Mouse (Mus musculus): ENCODE measurements at regions not wholly inside any gene's neighbourhood (a gene's known extent, or its start where the extent isn't known, plus 50 kb on each side); places are given as distances from the start of the nearest gene placed in this dataset.

GRCm38 (mm10) chr12:77727766-77728165 lies 466.3 kb upstream of the Gm6657 start:
- Histone ChIP-seq H3K9me3 (ENCODE audit: control insufficient read depth) (no peaks in the 10 kb centered on the region), H3K4me2 (replicated peaks; ENCODE audit: low read depth) (no peak overlapping the region), H3K27me3 (replicated peaks; ENCODE audit: control insufficient read depth, insufficient read depth, low read length) (no peaks in the 10 kb centered on the region), H3K9ac (ENCODE audit: low read depth, low read length) (no peak overlapping the region), H3K4me1 (replicated peaks; ENCODE audit: control insufficient read depth, insufficient read depth, low read length) (no peaks in the 10 kb centered on the region), H3K36me3 (ENCODE audit: control insufficient read depth, insufficient read depth) (no peaks in the 10 kb centered on the region), H3K27ac (ENCODE audit: low read depth, low read length) (no peak overlapping the region), H3K4me3 (ENCODE audit: low read depth, low read length) (no peak overlapping the region)
- WGBS, result 34% methylated on average over 4 of the region's 4 CpGs
- no peak for ATAC-seq
- no peak for TF ChIP-seq CTCF (IDR thresholded peaks at IDR 0.05; ENCODE audit: low read depth)

- Histone ChIP-seq H3K27me3 (replicated peaks; ENCODE audit: control insufficient read depth, insufficient read depth, low read length) (no peaks in the 10 kb centered on the region), H3K27ac (ENCODE audit: low read depth, low read length) (no peak overlapping the region), H3K4me1 (replicated peaks; ENCODE audit: control insufficient read depth, insufficient read depth, low read length) (no peaks in the 10 kb centered on the region), H3K4me3 (ENCODE audit: low read depth, low read length) (no peak overlapping the region), H3K9me3 (ENCODE audit: control insufficient read depth) (no peaks in the 10 kb centered on the region), H3K4me2 (replicated peaks; ENCODE audit: low read depth) (no peak overlapping the region), H3K36me3 (ENCODE audit: control insufficient read depth, insufficient read depth) (no peaks in the 10 kb centered on the region), H3K9ac (ENCODE audit: low read depth, low read length) (no peak overlapping the region)
- 72% methylated on average over 6 of the region's 6 CpGs for WGBS
- TF ChIP-seq CTCF (IDR thresholded peaks at IDR 0.05; ENCODE audit: low read depth), result no peak
- ATAC-seq, result no peak
Observed at GRCm38 (mm10) chr12:77739047-77739760, 454.8 kb upstream of the Gm6657 start.

- no peaks in the 10 kb centered on the region for H3K36me3 ChIP-seq (ENCODE audit: control insufficient read depth, insufficient read depth)
- no peak for TF ChIP-seq CTCF (IDR thresholded peaks at IDR 0.05; ENCODE audit: low read depth)
- no peaks in the 10 kb centered on the region for H3K27me3 ChIP-seq (replicated peaks; ENCODE audit: control insufficient read depth, insufficient read depth, low read length)
- H3K9me3 ChIP-seq (ENCODE audit: control insufficient read depth), result no peaks in the 10 kb centered on the region
- no peak overlapping the region for H3K9ac ChIP-seq (ENCODE audit: low read depth, low read length)
- no peak overlapping the region for H3K4me2 ChIP-seq (replicated peaks; ENCODE audit: low read depth)
- no peak for ATAC-seq
- no peaks in the 10 kb centered on the region for H3K4me1 ChIP-seq (replicated peaks; ENCODE audit: control insufficient read depth, insufficient read depth, low read length)
- H3K4me3 ChIP-seq (ENCODE audit: low read depth, low read length), result no peak overlapping the region
- WGBS, result 55% methylated on average over 3 of the region's 3 CpGs
- no peak overlapping the region for H3K27ac ChIP-seq (ENCODE audit: low read depth, low read length)
Observed at GRCm38 (mm10) chr12:77742716-77743115, 451.3 kb upstream of the Gm6657 start.

GRCm38 (mm10) chr12:77749438-77750007 lies 444.5 kb upstream of the Gm6657 start:
- H3K36me3 ChIP-seq (ENCODE audit: control insufficient read depth, insufficient read depth), result no peaks in the 10 kb centered on the region
- no peak for ATAC-seq
- 80% methylated on average over 3 of the region's 3 CpGs for WGBS

GRCm38 (mm10) chr12:77752181-77752580 lies 441.9 kb upstream of the Gm6657 start:
- H3K4me2 ChIP-seq (replicated peaks; ENCODE audit: low read depth), result no peak overlapping the region
- H3K9me3 ChIP-seq (ENCODE audit: control insufficient read depth), result no peaks in the 10 kb centered on the region
- no peaks in the 10 kb centered on the region for H3K27me3 ChIP-seq (replicated peaks; ENCODE audit: control insufficient read depth, insufficient read depth, low read length)
- H3K4me1 ChIP-seq (replicated peaks; ENCODE audit: control insufficient read depth, insufficient read depth, low read length), result no peaks in the 10 kb centered on the region
- H3K4me3 ChIP-seq (ENCODE audit: low read depth, low read length), result no peak overlapping the region
- WGBS, result 86% methylated on average over 5 of the region's 5 CpGs
- ATAC-seq, result no peak
- H3K36me3 ChIP-seq (ENCODE audit: control insufficient read depth, insufficient read depth), result no peaks in the 10 kb centered on the region
- H3K9ac ChIP-seq (ENCODE audit: low read depth, low read length), result no peak overlapping the region
- no peak overlapping the region for H3K27ac ChIP-seq (ENCODE audit: low read depth, low read length)
- no peak for TF ChIP-seq CTCF (IDR thresholded peaks at IDR 0.05; ENCODE audit: low read depth)

More at GRCm38 (mm10) chr12:77749438-77750007, 444.5 kb upstream of the Gm6657 start:
- H3K9me3 ChIP-seq (ENCODE audit: control insufficient read depth), result no peaks in the 10 kb centered on the region
- H3K27me3 ChIP-seq (replicated peaks; ENCODE audit: control insufficient read depth, insufficient read depth, low read length), result no peaks in the 10 kb centered on the region
- TF ChIP-seq CTCF (IDR thresholded peaks at IDR 0.05; ENCODE audit: low read depth), result no peak
- no peak overlapping the region for H3K4me2 ChIP-seq (replicated peaks; ENCODE audit: low read depth)
- H3K9ac ChIP-seq (ENCODE audit: low read depth, low read length), result no peak overlapping the region
- H3K4me3 ChIP-seq (ENCODE audit: low read depth, low read length), result no peak overlapping the region
- no peak overlapping the region for H3K27ac ChIP-seq (ENCODE audit: low read depth, low read length)
- no peaks in the 10 kb centered on the region for H3K4me1 ChIP-seq (replicated peaks; ENCODE audit: control insufficient read depth, insufficient read depth, low read length)

DNA sequence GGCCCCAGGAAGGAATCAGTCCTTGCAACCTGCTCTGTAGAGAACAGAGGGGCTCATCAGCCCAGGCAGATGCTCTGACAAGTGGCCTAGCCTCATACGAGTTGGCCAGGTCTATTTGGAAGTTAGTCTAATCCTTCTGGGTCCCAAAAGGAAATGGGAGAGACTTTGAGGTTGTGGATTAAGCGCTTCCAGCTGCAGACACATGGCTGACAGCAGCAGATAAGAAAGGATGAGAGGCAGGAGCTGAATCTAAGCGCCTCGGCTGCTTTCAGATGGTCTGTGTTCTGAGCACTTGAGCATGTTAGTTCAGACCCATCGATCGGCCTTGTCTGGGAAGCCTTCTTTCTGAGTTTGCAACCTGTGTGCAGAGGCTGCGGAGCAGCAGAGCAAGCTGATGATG lies 438.0 kb upstream of the Gm6657 start:
- H3K36me3 ChIP-seq (ENCODE audit: control insufficient read depth, insufficient read depth), result no peaks in the 10 kb centered on the region
- no peak for ATAC-seq
- H3K27me3 ChIP-seq (replicated peaks; ENCODE audit: control insufficient read depth, insufficient read depth, low read length), result no peaks in the 10 kb centered on the region
- H3K4me3 ChIP-seq (ENCODE audit: low read depth, low read length), result no peak overlapping the region
- H3K9ac ChIP-seq (ENCODE audit: low read depth, low read length), result no peak overlapping the region
- no peaks in the 10 kb centered on the region for H3K9me3 ChIP-seq (ENCODE audit: control insufficient read depth)
- no peak overlapping the region for H3K4me2 ChIP-seq (replicated peaks; ENCODE audit: low read depth)
- no peaks in the 10 kb centered on the region for H3K4me1 ChIP-seq (replicated peaks; ENCODE audit: control insufficient read depth, insufficient read depth, low read length)
- no peak for TF ChIP-seq CTCF (IDR thresholded peaks at IDR 0.05; ENCODE audit: low read depth)
- WGBS, result 55% methylated on average over 7 of the region's 7 CpGs
- H3K27ac ChIP-seq (ENCODE audit: low read depth, low read length), result no peak overlapping the region
